Mouse (Mus musculus) left cerebral cortex, adult 2 months (tissue): ENCODE measurements around the gene Cd44. TPM values are rescaled to one million over a fixed set of nuclear protein-coding genes. Genes with fewer than 3 reads are reported as not detected.

ENCODE experiments used
- DNase-seq, 2 experiments: peaks; one replicate each; pipeline ENCODE4 v3.0.0; 2021 to 2022; ENCODE audit warnings: low spot score in 2 of 2, mixed read lengths in 1 of 2; ENCODE audit errors: extremely low spot score in 1 of 2
- H3K27ac ChIP-seq: fragments of 200-600 bp; 2 replicates; pipeline ENCODE4 v1.8.1; 2022
- H3K4me3 ChIP-seq: fragments of 200-600 bp; 2 replicates; pipeline ENCODE4 v1.8.1; 2022
- CTCF ChIP-seq: fragments of 200-600 bp; IDR thresholded peaks from 2 replicates; pipeline ENCODE4 v1.8.1; 2022; ENCODE audit warnings: antibody characterized with exemption, mild to moderate bottlenecking, moderate library complexity
- intact Hi-C: fragments of 180-260 bp; cut with DNase I; formaldehyde crosslinking; loops from one replicate; pipeline ENCODE4 v1.15.1; 2025
- total RNA-seq, 2 experiments: library from RNA; stranded (reverse); gene quantifications; 2 replicates each; pipeline ENCODE4 v1.2.3; 2021

The Cd44 gene
- total RNA-seq, 2 experiments from 2014 or later = 2.9 to 4.4 TPM

DNA sequence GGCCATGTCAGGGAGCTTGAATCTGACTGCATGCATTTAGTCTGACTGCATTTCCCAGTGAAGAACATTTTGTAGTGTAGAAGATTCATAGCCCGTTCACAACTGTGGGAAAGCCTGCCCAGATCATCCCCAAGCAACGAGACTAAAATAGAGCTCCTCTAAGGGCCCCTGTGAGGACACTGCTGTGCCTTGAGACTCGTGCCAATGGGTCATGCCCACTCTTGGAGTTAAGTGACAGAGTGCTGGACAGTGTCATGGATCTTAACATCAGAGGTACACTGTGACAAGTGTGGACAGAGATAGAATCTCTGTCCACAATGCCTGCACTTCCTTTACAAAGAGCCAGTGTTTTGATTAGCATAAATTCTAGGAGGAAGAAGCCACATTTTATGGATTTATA lies 133.2 kb downstream of the Cd44 start:
- TF ChIP-seq CTCF = no peak
- no peak overlapping the region for H3K27ac ChIP-seq
- no peak overlapping the region for H3K4me3 ChIP-seq
- intact Hi-C loops = no loop called here
- DNase-seq = no peak

DNA sequence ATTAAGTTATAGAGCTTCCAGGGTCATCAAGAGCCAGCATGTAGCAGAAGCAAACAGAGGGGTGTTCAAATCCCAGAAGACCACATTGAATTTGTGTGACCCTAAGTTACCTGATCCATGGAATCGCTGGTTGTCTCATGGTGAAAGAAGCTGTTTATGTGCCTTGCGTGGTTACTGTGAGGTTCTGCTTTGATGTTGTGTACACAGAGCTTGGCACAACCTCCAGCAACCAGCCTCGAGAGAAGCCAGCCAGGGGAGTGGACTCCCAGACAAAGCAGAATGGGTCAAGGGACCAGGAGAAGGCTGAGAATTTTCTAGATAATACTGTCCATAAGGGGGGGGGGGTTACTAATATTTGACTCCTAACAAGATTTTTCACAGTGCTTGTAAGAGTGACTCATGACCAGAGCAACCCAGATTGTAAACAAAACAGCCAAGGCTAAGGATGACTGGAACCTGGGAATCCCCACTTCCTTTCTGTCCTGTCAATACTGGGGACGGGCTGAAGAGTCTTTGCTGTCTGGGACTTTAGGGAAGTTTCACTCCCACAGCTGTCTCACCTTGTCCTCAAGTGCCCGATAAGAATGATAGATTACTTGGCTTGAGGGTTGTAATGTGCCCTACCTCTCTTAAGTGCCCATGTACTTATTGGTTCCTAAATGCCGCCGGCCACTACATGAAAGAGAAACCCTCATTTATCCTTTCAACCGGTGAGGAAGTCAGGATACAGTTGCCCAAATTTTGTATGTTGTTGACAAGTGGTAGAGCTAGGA lies 136.7 kb downstream of the Cd44 start:
- intact Hi-C loops = no loop called here
- TF ChIP-seq CTCF = no peak
- no peak overlapping the region for H3K4me3 ChIP-seq
- H3K27ac ChIP-seq = no peak overlapping the region
- DNase-seq = no peak

DNA sequence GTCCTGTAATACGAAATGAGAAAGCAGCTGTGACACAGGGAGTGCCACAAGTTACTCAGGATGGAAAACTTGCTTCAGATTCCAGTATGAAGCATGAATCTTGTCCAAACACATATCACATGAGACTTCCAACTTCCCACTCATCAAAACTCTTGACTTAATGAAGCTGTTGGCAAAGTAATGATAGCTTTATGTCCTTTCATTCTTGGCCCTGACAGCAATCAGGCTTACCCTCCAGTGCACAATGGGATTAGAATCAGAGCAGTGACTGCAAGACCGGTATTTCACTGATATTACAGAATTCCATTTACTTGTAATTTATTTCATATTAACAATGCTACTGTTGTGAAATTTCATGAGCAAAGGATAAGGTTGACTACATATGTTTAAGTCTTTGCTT lies 137.5 kb downstream of the Cd44 start:
- intact Hi-C loops = no loop called here
- TF ChIP-seq CTCF = no peak
- H3K27ac ChIP-seq = no peak overlapping the region
- DNase-seq = no peak
- no peak overlapping the region for H3K4me3 ChIP-seq

DNA sequence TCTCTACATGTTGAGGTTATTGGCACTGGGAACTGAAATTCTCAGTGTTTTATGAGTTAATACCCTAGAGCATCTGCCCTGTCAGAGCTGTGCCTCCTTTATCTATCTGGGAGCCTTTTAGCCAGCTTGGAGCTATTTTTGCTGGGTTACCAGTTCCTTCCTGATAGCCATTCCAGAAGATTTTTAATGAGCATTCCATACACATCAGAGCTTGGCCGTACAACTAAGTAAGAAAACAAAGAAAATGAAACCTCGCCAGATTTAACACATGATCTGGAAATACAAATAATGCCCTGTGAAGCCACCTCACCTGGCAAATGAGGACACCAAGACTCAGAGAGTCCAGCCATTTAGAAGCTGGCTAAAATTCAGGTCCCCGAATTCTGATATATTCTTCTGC lies 138.3 kb downstream of the Cd44 start:
- no peak for TF ChIP-seq CTCF
- intact Hi-C loops = no loop called here
- Histone ChIP-seq H3K27ac (no peak overlapping the region), H3K4me3 (no peak overlapping the region)
- DNase-seq = no peak

Other genes starting within 250 kb of the Cd44 start
- gene Slc1a2, start 243.0 kb downstream of the Cd44 start, total RNA-seq = 1,000 to 10,000 TPM; 1,660 to 1,742 TPM
- 10 to 100 TPM; 56.4 to 58.7 TPM for gene Pdhx, start 171.8 kb upstream of the Cd44 start, total RNA-seq
- gene Apip, start 172.0 kb upstream of the Cd44 start, total RNA-seq = 10 to 100 TPM; 18.8 to 25.9 TPM